Mouse (Mus musculus): ENCODE results near the gene Alkbh4. TPM values are rescaled to one million over a fixed set of nuclear protein-coding genes. Genes with fewer than 3 reads are reported as not detected.

The Alkbh4 gene
- polyA plus RNA-seq, 1 experiment: 19.6 TPM

GRCm38 (mm10) chr5:136169626-136170511 lies 33.9 kb downstream of the Alkbh4 start:
- TF ChIP-seq CTCF (IDR thresholded peaks at IDR 0.05; ENCODE audit: extremely low read depth, insufficient read depth, insufficient read length, insufficient replicate concordance): no peak
- no peak for TF ChIP-seq POLR2A (IDR thresholded peaks at IDR 0.05; ENCODE audit: low read depth, low read length)
- no peaks in the 10 kb centered on the region for H3K27me3 ChIP-seq (ENCODE audit: control insufficient read depth, insufficient read depth, low read length)
- H3K36me3 ChIP-seq (ENCODE audit: control insufficient read depth, insufficient read depth, low read length): peaks cover 17% of the 10 kb centered on the region
- H3K27ac ChIP-seq (ENCODE audit: insufficient read depth, low read length): peak overlapping the region; percentile 95
- WGBS: 6% methylated on average over 15 of the region's 15 CpGs
- H3K4me1 ChIP-seq (ENCODE audit: control insufficient read depth, insufficient read depth, insufficient read length): peaks cover 24% of the 10 kb centered on the region; the same call in 1 of the 2 replicates
- peak; percentile 50 to 63 for DNase-seq (ENCODE audit: low read depth in 1 of 2, low spot score in 2 of 2)
- peak overlapping the region; percentile 74 for H3K4me3 ChIP-seq (ENCODE audit: extremely low read depth, insufficient read depth, insufficient read length)

- WGBS: 1% methylated on average over 49 of the region's 49 CpGs
- H3K27me3 ChIP-seq (ENCODE audit: control insufficient read depth, insufficient read depth, low read length): no peaks in the 10 kb centered on the region
- H3K4me3 ChIP-seq (ENCODE audit: extremely low read depth, insufficient read depth, insufficient read length): peak within 1 kb of the TSS; percentile 74
- peaks cover 12% of the 10 kb centered on the region for H3K36me3 ChIP-seq (ENCODE audit: control insufficient read depth, insufficient read depth, low read length)
- peak within 1 kb of the TSS; percentile 95 for H3K27ac ChIP-seq (ENCODE audit: insufficient read depth, low read length)
- peak; percentile 47 to 92 for DNase-seq (ENCODE audit: low read depth in 1 of 2, low spot score in 2 of 2)
- H3K4me1 ChIP-seq (ENCODE audit: control insufficient read depth, insufficient read depth, insufficient read length): peaks cover 24% of the 10 kb centered on the region; the same call in 1 of the 2 replicates
- TF ChIP-seq CTCF (IDR thresholded peaks at IDR 0.05; ENCODE audit: extremely low read depth, insufficient read depth, insufficient read length, insufficient replicate concordance): no peak
- TF ChIP-seq POLR2A (IDR thresholded peaks at IDR 0.05; ENCODE audit: low read depth, low read length): peak; percentile 10; the same call in 1 of the 2 replicates
Measured at GRCm38 (mm10) chr5:136170512-136171362, 34.8 kb downstream of the Alkbh4 start, which contains the start of gene Orai2. Gene Orai2 (minus strand): TSS chr5:136170713.

- peak in 1 of 2 experiments; percentile 25 for DNase-seq (ENCODE audit: low read depth in 1 of 2, low spot score in 2 of 2)
- 13% methylated on average over 17 of the region's 17 CpGs for WGBS
- TF ChIP-seq POLR2A (IDR thresholded peaks at IDR 0.05; ENCODE audit: low read depth, low read length) (no peak; the same call in 1 of the 2 replicates), CTCF (IDR thresholded peaks at IDR 0.05; ENCODE audit: extremely low read depth, insufficient read depth, insufficient read length, insufficient replicate concordance) (no peak)
Measured at GRCm38 (mm10) chr5:136171363-136172341, 35.7 kb downstream of the Alkbh4 start.

GRCm38 (mm10) chr5:136172939-136173338 lies 37.0 kb downstream of the Alkbh4 start:
- Histone ChIP-seq H3K27ac (ENCODE audit: insufficient read depth, low read length) (0 out of 2 replicates have a peak overlapping the region, but pooled peaks have one; percentile 91), H3K4me1 (ENCODE audit: control insufficient read depth, insufficient read depth, insufficient read length) (peaks cover 20% of the 10 kb centered on the region; the same call in 1 of the 2 replicates), H3K27me3 (ENCODE audit: control insufficient read depth, insufficient read depth, low read length) (no peaks in the 10 kb centered on the region), H3K4me3 (ENCODE audit: extremely low read depth, insufficient read depth, insufficient read length) (no peak overlapping the region), H3K36me3 (ENCODE audit: control insufficient read depth, insufficient read depth, low read length) (peaks cover 3% of the 10 kb centered on the region; the same call in 1 of the 2 replicates)
- TF ChIP-seq CTCF (IDR thresholded peaks at IDR 0.05; ENCODE audit: extremely low read depth, insufficient read depth, insufficient read length, insufficient replicate concordance): no peak
- TF ChIP-seq POLR2A (IDR thresholded peaks at IDR 0.05; ENCODE audit: low read depth, low read length): no peak
- 80% methylated on average over 9 of the region's 9 CpGs for WGBS
- no peak for DNase-seq (ENCODE audit: low read depth in 1 of 2, low spot score in 2 of 2)

More at GRCm38 (mm10) chr5:136171363-136172341, 35.7 kb downstream of the Alkbh4 start:
- peak overlapping the region; percentile 91 for H3K27ac ChIP-seq (ENCODE audit: insufficient read depth, low read length)
- H3K27me3 ChIP-seq (ENCODE audit: control insufficient read depth, insufficient read depth, low read length): no peaks in the 10 kb centered on the region
- peaks cover 10% of the 10 kb centered on the region for H3K36me3 ChIP-seq (ENCODE audit: control insufficient read depth, insufficient read depth, low read length)
- H3K4me1 ChIP-seq (ENCODE audit: control insufficient read depth, insufficient read depth, insufficient read length): peaks cover 24% of the 10 kb centered on the region; the same call in 1 of the 2 replicates
- H3K4me3 ChIP-seq (ENCODE audit: extremely low read depth, insufficient read depth, insufficient read length): peak overlapping the region; percentile 74

GRCm38 (mm10) chr5:136173606-136174463 lies 37.9 kb downstream of the Alkbh4 start:
- H3K36me3 ChIP-seq (ENCODE audit: control insufficient read depth, insufficient read depth, low read length): peaks cover 4% of the 10 kb centered on the region; the same call in 1 of the 2 replicates
- H3K27me3 ChIP-seq (ENCODE audit: control insufficient read depth, insufficient read depth, low read length): no peaks in the 10 kb centered on the region
- 46% methylated on average over 9 of the region's 9 CpGs for WGBS
- H3K27ac ChIP-seq (ENCODE audit: insufficient read depth, low read length): peak overlapping the region; percentile 40
- DNase-seq (ENCODE audit: low read depth in 1 of 2, low spot score in 2 of 2): peak in 1 of 2 experiments; percentile 31
- peaks cover 20% of the 10 kb centered on the region; the same call in 1 of the 2 replicates for H3K4me1 ChIP-seq (ENCODE audit: control insufficient read depth, insufficient read depth, insufficient read length)
- no peak overlapping the region for H3K4me3 ChIP-seq (ENCODE audit: extremely low read depth, insufficient read depth, insufficient read length)
- no peak for TF ChIP-seq POLR2A (IDR thresholded peaks at IDR 0.05; ENCODE audit: low read depth, low read length)
- TF ChIP-seq CTCF (IDR thresholded peaks at IDR 0.05; ENCODE audit: extremely low read depth, insufficient read depth, insufficient read length, insufficient replicate concordance): no peak

Data from spleen, adult 2 months (tissue).